Mouse (Mus musculus) heart, postnatal 0 days (tissue): ENCODE data around the gene Cflar. TPM values are rescaled to one million over a fixed set of nuclear protein-coding genes. Genes with fewer than 3 reads are reported as not detected.

Source experiments
- ATAC-seq: fragments of 200-750 bp; cut with Nextera tagmentation; 2 replicates; pipeline ENCODE4 v1.8.0; 2017; ENCODE audit warnings: low read depth, moderate number of reproducible peaks, moderate library complexity; ENCODE audit not compliant: insufficient read depth
- DNase-seq: peaks from one replicate; pipeline ENCODE4 v3.0.0-alpha.2; 2016; ENCODE audit warnings: low spot score
- H3K27ac ChIP-seq: fragments of 300-500 bp; sonication (generic); 2 replicates; pipeline ENCODE4 v1.5.1; 2014; ENCODE audit warnings: low read depth, mild to moderate bottlenecking
- H3K27me3 ChIP-seq: fragments of 300-500 bp; sonication (generic); 2 replicates; pipeline ENCODE4 v1.6.1; 2014; ENCODE audit warnings: low read length, mixed read lengths; ENCODE audit not compliant: control insufficient read depth, insufficient read depth
- H3K36me3 ChIP-seq: fragments of 300-500 bp; sonication (generic); replicated peaks from 2 replicates; pipeline ENCODE4 v1.6.1; 2014; ENCODE audit warnings: low read length, mixed read lengths; ENCODE audit not compliant: control insufficient read depth, insufficient read depth
- H3K4me1 ChIP-seq: fragments of 300-500 bp; sonication (generic); 2 replicates; pipeline ENCODE4 v1.6.1; 2014; ENCODE audit warnings: antibody characterized with exemption; ENCODE audit not compliant: control insufficient read depth, insufficient read depth
- H3K4me2 ChIP-seq: fragments of 300-500 bp; sonication (generic); 2 replicates; pipeline ENCODE4 v1.6.1; 2014; ENCODE audit warnings: low read depth, mild to moderate bottlenecking, low read length, moderate library complexity
- H3K4me3 ChIP-seq: fragments of 300-500 bp; sonication (generic); 2 replicates; pipeline ENCODE4 v1.5.1; 2014; ENCODE audit warnings: low read depth, low read length
- H3K9ac ChIP-seq: fragments of 300-500 bp; sonication (generic); replicated peaks from 2 replicates; pipeline ENCODE4 v1.6.1; 2014; ENCODE audit warnings: low read depth, low read length, mixed read lengths
- H3K9me3 ChIP-seq: fragments of 300-500 bp; sonication (generic); replicated peaks from 2 replicates; pipeline ENCODE4 v1.6.1; 2016; ENCODE audit warnings: low read length; ENCODE audit not compliant: control insufficient read depth
- CTCF ChIP-seq: IDR thresholded peaks from 2 replicates; pipeline ENCODE4 v1.5.1; 2016; ENCODE audit warnings: antibody characterized with exemption, control low read depth, low read depth
- EP300 ChIP-seq: IDR thresholded peaks from 2 replicates; pipeline ENCODE4 v1.6.1; 2016; ENCODE audit warnings: antibody characterized with exemption, low read depth
- whole genome bisulfite sequencing: fragments of 180-500 bp; shearing (Covaris S2); extraction: QIAGEN DNeasy Blood & Tissue Kit; methylation state at CpG from one replicate; pipeline ENCODE4 v1.1.7; 2014; 5-methylcytosine and 5-hydroxymethylcytosine counted together
- polyA plus RNA-seq: library from polyadenylated mRNA; unstranded; fragments of >200 nt; fragmentation: Nextera tagmentation; extraction: Ambion mirVana; gene quantifications from 2 replicates; pipeline ENCODE4 v1.2.1, GENCODE M21; 2015
- total RNA-seq: library from RNA; depleted of rRNA; stranded (reverse); fragments of >200 nt; gene quantifications from 2 replicates; pipeline ENCODE4 v1.2.3, GENCODE M21; 2014; ENCODE audit warnings: low replicate concordance; rRNA removed

Gene Cflar
- total and polyA plus RNA-seq, 2 experiments from 2014 or later: 49.8 to 102 TPM

DNA sequence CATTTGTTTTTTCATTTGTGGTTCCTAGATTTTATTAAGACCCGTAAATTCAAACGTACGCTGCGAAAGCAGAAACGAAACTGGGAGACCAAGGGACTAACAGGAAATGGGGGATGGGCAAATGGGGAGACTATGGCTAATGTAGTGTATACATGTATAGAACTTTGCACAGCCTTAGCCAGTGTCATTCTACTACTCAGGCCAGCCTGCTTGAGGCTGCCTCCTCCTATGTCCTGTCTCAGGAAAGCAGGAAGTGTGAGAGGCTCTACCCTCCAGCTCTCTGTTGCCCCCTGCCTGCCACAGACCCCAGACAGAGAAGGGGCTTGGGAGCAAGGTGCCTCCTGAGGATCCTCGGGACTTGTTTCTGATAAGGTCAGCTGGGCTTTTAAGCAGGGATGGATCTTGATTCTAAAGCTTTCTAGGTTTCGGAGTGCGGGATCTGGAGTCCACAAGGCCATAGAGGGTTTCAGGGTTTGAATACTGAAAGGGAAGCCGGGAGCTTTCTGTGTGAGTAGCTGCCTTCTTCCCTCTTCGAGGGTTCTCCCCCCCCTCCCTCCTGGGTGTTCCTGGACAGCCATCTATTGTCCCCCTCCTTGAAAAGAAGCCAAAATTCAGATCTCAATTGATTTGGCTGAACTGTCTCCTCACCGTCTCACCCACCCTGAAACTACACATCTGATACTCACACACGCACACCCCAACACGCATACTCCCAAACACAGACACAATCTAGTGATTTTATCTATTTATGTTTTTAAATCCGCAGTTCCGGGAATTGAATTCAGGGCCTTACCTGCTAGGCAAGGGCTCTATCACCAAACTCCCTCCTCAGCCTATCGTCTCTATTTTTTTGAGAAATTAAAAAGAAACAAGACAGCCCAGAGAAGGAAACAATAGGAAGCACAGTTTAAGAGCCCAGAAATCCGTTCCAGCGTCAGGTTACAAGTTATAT is 91.3 kb downstream of the Cflar start:
- DNase-seq (no peak), ATAC-seq (no peak; the same call in 1 of the 2 replicates)
- peak overlapping the region; percentile 59 for H3K27ac ChIP-seq
- TF ChIP-seq EP300: no peak
- TF ChIP-seq CTCF: peak; percentile 24; the same call in 1 of the 2 replicates
- 71% methylated on average over 18 of the region's 18 CpGs for WGBS
- peak overlapping the region; percentile 30 for H3K4me2 ChIP-seq
- peaks cover 5% of the 10 kb centered on the region; the same call in 1 of the 2 replicates for H3K36me3 ChIP-seq
- H3K27me3 ChIP-seq: no peaks in the 10 kb centered on the region
- H3K9ac ChIP-seq: peak overlapping the region; percentile 20; the same call in 1 of the 2 replicates
- peak overlapping the region; percentile 12; the same call in 1 of the 2 replicates for H3K4me3 ChIP-seq
- H3K9me3 ChIP-seq: 0 out of 2 replicates have a peak, but pooled peaks cover 3% of the 10 kb centered on the region
- H3K4me1 ChIP-seq: no peaks in the 10 kb centered on the region

DNA sequence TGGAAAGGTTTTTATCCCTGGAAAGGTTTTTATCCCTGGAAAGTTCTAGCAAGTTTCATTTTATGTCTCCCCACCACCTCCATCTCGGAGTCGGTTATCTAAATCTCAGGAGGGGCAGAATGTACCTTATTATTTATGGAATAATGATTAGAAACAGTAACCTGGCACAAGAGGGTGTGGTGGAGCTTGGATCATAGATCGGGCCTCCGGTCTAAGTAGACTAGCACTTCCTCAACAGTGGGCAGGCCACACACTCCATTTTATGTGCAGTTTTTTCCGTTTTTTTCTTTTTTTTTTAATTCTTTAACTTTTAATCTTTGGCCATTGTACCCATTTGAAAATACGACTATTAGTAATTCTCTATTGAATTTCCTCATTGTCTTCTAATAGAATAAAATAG is 92.2 kb downstream of the Cflar start:
- 81% methylated on average over 6 of the region's 6 CpGs for WGBS

GRCm38 (mm10) chr1:58806651-58807050 is 95.3 kb downstream of the Cflar start:
- Histone ChIP-seq H3K4me1 (no peaks in the 10 kb centered on the region), H3K9ac (no peak overlapping the region), H3K4me2 (no peak overlapping the region), H3K36me3 (no peaks in the 10 kb centered on the region), H3K27me3 (no peaks in the 10 kb centered on the region), H3K9me3 (no peaks in the 10 kb centered on the region), H3K27ac (no peak overlapping the region), H3K4me3 (no peak overlapping the region)
- ATAC-seq: no peak
- 62% methylated on average over 3 of the region's 3 CpGs for WGBS
- DNase-seq: no peak
- no peak for TF ChIP-seq CTCF

More for the DNA sequence above, 92.2 kb downstream of the Cflar start:
- H3K4me1 ChIP-seq: no peaks in the 10 kb centered on the region
- H3K27ac ChIP-seq: no peak overlapping the region
- no peak overlapping the region for H3K4me2 ChIP-seq
- DNase-seq (no peak), ATAC-seq (no peak)
- no peak overlapping the region for H3K4me3 ChIP-seq
- H3K27me3 ChIP-seq: no peaks in the 10 kb centered on the region
- peaks cover 5% of the 10 kb centered on the region; the same call in 1 of the 2 replicates for H3K36me3 ChIP-seq
- no peak for TF ChIP-seq EP300
- TF ChIP-seq CTCF: no peak
- no peak overlapping the region for H3K9ac ChIP-seq
- H3K9me3 ChIP-seq: 0 out of 2 replicates have a peak, but pooled peaks cover 3% of the 10 kb centered on the region

Other genes with a start within 250 kb of the Cflar start
- 13.4 and 58.9 TPM in 2 replicates for gene Orc2, start 206.4 kb upstream of the Cflar start, total RNA-seq
- 12.6 and 12.8 TPM in 2 replicates for gene Orc2, start 206.4 kb upstream of the Cflar start, polyA plus RNA-seq
- gene Fam126b, start 125.2 kb upstream of the Cflar start, total RNA-seq: 5.1 and 5.7 TPM in 2 replicates
- gene Fam126b, start 125.2 kb upstream of the Cflar start, polyA plus RNA-seq: 3.0 and 3.1 TPM in 2 replicates
- 78.1 and 132 TPM in 2 replicates for gene Ndufb3, start 125.1 kb upstream of the Cflar start, total RNA-seq
- gene Ndufb3, start 125.1 kb upstream of the Cflar start, polyA plus RNA-seq: 432 and 454 TPM in 2 replicates
- not detected in 2 replicates for gene Als2cr12, start 15.5 kb upstream of the Cflar start, total RNA-seq
- gene Als2cr12, start 15.5 kb upstream of the Cflar start, polyA plus RNA-seq: not detected in 2 replicates
- 8.2 and 11.9 TPM in 2 replicates for gene Casp8, start 83.9 kb downstream of the Cflar start, total RNA-seq
- 10.7 and 12.3 TPM in 2 replicates for gene Casp8, start 83.9 kb downstream of the Cflar start, polyA plus RNA-seq